Mouse (Mus musculus): ENCODE measurements at regions not wholly inside any gene's neighbourhood (a gene's known extent, or its start where the extent isn't known, plus 50 kb on each side); places are given as distances from the start of the nearest gene placed in this dataset.

- Histone ChIP-seq H3K36me3 (replicated peaks; ENCODE audit: insufficient read depth, low read length) (no peaks in the 10 kb centered on the region), H3K9me3 (ENCODE audit: low read length) (no peaks in the 10 kb centered on the region), H3K27ac (ENCODE audit: low read depth) (no peak overlapping the region), H3K4me3 (ENCODE audit: low read depth, low read length) (no peak overlapping the region), H3K9ac (replicated peaks) (no peak overlapping the region), H3K27me3 (ENCODE audit: insufficient read depth, low read length) (no peaks in the 10 kb centered on the region), H3K4me1 (ENCODE audit: insufficient read depth) (no peaks in the 10 kb centered on the region), H3K4me2 (ENCODE audit: low read depth, low read length) (no peak overlapping the region)
- 43% methylated on average over 4 of the region's 4 CpGs for WGBS (ENCODE audit: insufficient replicate concordance)
- TF ChIP-seq CTCF (IDR thresholded peaks at IDR 0.05; ENCODE audit: low read depth) (no peak), EP300 (IDR thresholded peaks at IDR 0.05; ENCODE audit: low read depth) (no peak)
- ATAC-seq (no peak), DNase-seq (no peak)
These were observed 76.6 kb upstream of the Ifne start for GRCm38 (mm10) chr4:88956605-88957004.

DNA sequence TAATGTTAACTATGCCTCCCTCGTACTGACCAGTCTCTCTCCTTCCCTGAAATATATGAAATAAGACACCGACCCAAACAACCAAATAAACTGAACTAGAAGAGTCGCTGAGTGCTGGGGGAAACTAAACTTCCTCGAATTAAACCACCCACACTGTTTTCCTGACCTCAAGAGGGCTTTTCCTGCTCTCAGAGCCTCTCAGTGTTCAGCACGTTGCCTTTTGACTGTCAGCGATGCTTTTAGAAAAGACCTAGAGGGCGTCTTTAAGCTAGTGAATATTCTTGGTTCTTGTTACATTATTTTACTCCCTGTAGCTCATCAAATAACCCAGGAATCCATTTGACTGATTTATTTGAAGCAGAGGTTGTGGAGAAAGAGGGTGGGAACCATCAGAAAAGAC is 76.2 kb upstream of the Ifne start:
- Histone ChIP-seq H3K9ac (replicated peaks) (no peak overlapping the region), H3K9me3 (ENCODE audit: low read length) (no peaks in the 10 kb centered on the region), H3K36me3 (replicated peaks; ENCODE audit: insufficient read depth, low read length) (no peaks in the 10 kb centered on the region), H3K27me3 (ENCODE audit: insufficient read depth, low read length) (no peaks in the 10 kb centered on the region), H3K4me1 (ENCODE audit: insufficient read depth) (no peaks in the 10 kb centered on the region), H3K27ac (ENCODE audit: low read depth) (no peak overlapping the region), H3K4me2 (ENCODE audit: low read depth, low read length) (no peak overlapping the region), H3K4me3 (ENCODE audit: low read depth, low read length) (no peak overlapping the region)
- no peak for ATAC-seq
- no peak for TF ChIP-seq CTCF (IDR thresholded peaks at IDR 0.05; ENCODE audit: low read depth)
- no peak for TF ChIP-seq EP300 (IDR thresholded peaks at IDR 0.05; ENCODE audit: low read depth)
- no peak for DNase-seq
- WGBS (ENCODE audit: insufficient replicate concordance) = 14% methylated on average over 7 of the region's 7 CpGs

DNA sequence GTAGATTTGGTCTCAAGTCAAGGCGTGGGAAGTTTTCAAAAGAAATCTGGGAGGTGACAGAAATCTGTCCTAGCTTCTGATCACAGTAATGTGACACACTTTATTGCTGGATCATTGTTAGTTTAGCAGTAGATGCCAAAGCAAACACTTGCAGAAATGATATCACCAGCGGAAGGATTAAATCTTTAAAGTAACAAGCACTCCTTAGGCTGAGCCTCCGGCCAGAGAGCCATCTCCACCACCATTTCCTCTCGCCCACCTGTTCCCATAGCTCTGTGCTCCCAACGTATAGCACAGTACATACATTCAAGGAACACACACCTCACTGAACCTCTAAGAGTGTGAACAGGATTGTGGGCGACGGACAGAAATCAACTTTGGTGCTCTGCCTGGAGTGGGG is 75.6 kb upstream of the Ifne start:
- H3K4me2 ChIP-seq (ENCODE audit: low read depth, low read length) = no peak overlapping the region
- ATAC-seq = no peak

GRCm38 (mm10) chr4:88954045-88954444 is 74.0 kb upstream of the Ifne start:
- Histone ChIP-seq H3K9ac (replicated peaks) (no peak overlapping the region), H3K4me3 (ENCODE audit: low read depth, low read length) (no peak overlapping the region), H3K4me1 (ENCODE audit: insufficient read depth) (no peaks in the 10 kb centered on the region), H3K27ac (ENCODE audit: low read depth) (no peak overlapping the region), H3K9me3 (ENCODE audit: low read length) (no peaks in the 10 kb centered on the region), H3K27me3 (ENCODE audit: insufficient read depth, low read length) (no peaks in the 10 kb centered on the region), H3K36me3 (replicated peaks; ENCODE audit: insufficient read depth, low read length) (no peaks in the 10 kb centered on the region), H3K4me2 (ENCODE audit: low read depth, low read length) (no peak overlapping the region)
- TF ChIP-seq EP300 (IDR thresholded peaks at IDR 0.05; ENCODE audit: low read depth) (no peak), CTCF (IDR thresholded peaks at IDR 0.05; ENCODE audit: low read depth) (no peak)
- ATAC-seq = no peak
- 77% methylated on average over 3 of the region's 3 CpGs for WGBS (ENCODE audit: insufficient replicate concordance)
- no peak for DNase-seq

More for the DNA sequence above, 75.6 kb upstream of the Ifne start:
- TF ChIP-seq EP300 (IDR thresholded peaks at IDR 0.05; ENCODE audit: low read depth) (no peak), CTCF (IDR thresholded peaks at IDR 0.05; ENCODE audit: low read depth) (no peak)
- Histone ChIP-seq H3K27me3 (ENCODE audit: insufficient read depth, low read length) (no peaks in the 10 kb centered on the region), H3K4me3 (ENCODE audit: low read depth, low read length) (no peak overlapping the region), H3K4me1 (ENCODE audit: insufficient read depth) (no peaks in the 10 kb centered on the region), H3K9ac (replicated peaks) (no peak overlapping the region), H3K27ac (ENCODE audit: low read depth) (no peak overlapping the region), H3K36me3 (replicated peaks; ENCODE audit: insufficient read depth, low read length) (no peaks in the 10 kb centered on the region), H3K9me3 (ENCODE audit: low read length) (no peaks in the 10 kb centered on the region)
- no peak for DNase-seq
- WGBS (ENCODE audit: insufficient replicate concordance) = 78% methylated on average over 7 of the region's 7 CpGs

DNA sequence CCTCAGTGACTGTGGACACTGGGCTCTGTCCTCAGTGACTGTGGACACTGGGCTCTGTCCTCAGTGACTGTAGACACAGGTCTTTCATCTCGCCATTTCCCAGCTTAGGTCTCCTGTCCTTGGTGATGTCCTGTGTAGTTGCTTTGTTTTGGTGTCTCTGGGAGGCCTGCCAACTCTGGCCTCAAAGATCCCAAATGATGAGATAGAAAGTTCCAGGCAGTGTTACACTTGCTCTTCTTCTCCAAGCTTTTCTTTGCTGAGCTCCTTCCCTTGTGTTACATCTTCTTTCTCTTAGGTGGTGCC is 71.0 kb upstream of the Ifne start:
- H3K27ac ChIP-seq (ENCODE audit: low read depth) = no peak overlapping the region
- H3K4me2 ChIP-seq (ENCODE audit: low read depth, low read length) = no peak overlapping the region
- ATAC-seq (no peak), DNase-seq (no peak)
- H3K4me1 ChIP-seq (ENCODE audit: insufficient read depth) = no peaks in the 10 kb centered on the region
- H3K4me3 ChIP-seq (ENCODE audit: low read depth, low read length) = no peak overlapping the region
- H3K9me3 ChIP-seq (ENCODE audit: low read length) = no peaks in the 10 kb centered on the region
- no peak overlapping the region for H3K9ac ChIP-seq (replicated peaks)
- TF ChIP-seq EP300 (IDR thresholded peaks at IDR 0.05; ENCODE audit: low read depth) = no peak
- no peak for TF ChIP-seq CTCF (IDR thresholded peaks at IDR 0.05; ENCODE audit: low read depth)
- H3K27me3 ChIP-seq (ENCODE audit: insufficient read depth, low read length) = no peaks in the 10 kb centered on the region
- WGBS (ENCODE audit: insufficient replicate concordance) = 45% methylated on average over 1 of the region's 1 CpGs
- no peaks in the 10 kb centered on the region for H3K36me3 ChIP-seq (replicated peaks; ENCODE audit: insufficient read depth, low read length)

GRCm38 (mm10) chr4:88950181-88951033 is 70.4 kb upstream of the Ifne start:
- no peak overlapping the region for H3K4me2 ChIP-seq (ENCODE audit: low read depth, low read length)
- no peak overlapping the region for H3K27ac ChIP-seq (ENCODE audit: low read depth)
- no peaks in the 10 kb centered on the region for H3K4me1 ChIP-seq (ENCODE audit: insufficient read depth)
- no peak overlapping the region for H3K4me3 ChIP-seq (ENCODE audit: low read depth, low read length)
- TF ChIP-seq CTCF (IDR thresholded peaks at IDR 0.05; ENCODE audit: low read depth) (no peak), EP300 (IDR thresholded peaks at IDR 0.05; ENCODE audit: low read depth) (no peak)
- no peaks in the 10 kb centered on the region for H3K27me3 ChIP-seq (ENCODE audit: insufficient read depth, low read length)
- H3K9me3 ChIP-seq (ENCODE audit: low read length) = no peaks in the 10 kb centered on the region
- DNase-seq (no peak), ATAC-seq (no peak)
- WGBS (ENCODE audit: insufficient replicate concordance) = 54% methylated on average over 12 of the region's 12 CpGs
- H3K9ac ChIP-seq (replicated peaks) = no peak overlapping the region
- no peaks in the 10 kb centered on the region for H3K36me3 ChIP-seq (replicated peaks; ENCODE audit: insufficient read depth, low read length)
